Mouse (Mus musculus) midbrain, postnatal 0 days (tissue): ENCODE data around the gene Nrxn1. TPM values are rescaled to one million over a fixed set of nuclear protein-coding genes. Genes with fewer than 3 reads are reported as not detected.

Experiments
- ATAC-seq: fragments of 200-750 bp; cut with Nextera tagmentation; 2 replicates; pipeline ENCODE4 v1.8.0; 2017; ENCODE audit warnings: moderate number of reproducible peaks, mild to moderate bottlenecking, moderate TSS enrichment, moderate library complexity; ENCODE audit not compliant: low FRiP score
- DNase-seq: peaks from one replicate; pipeline ENCODE4 v3.0.0-alpha.2; 2015; ENCODE audit warnings: low spot score
- H3K27ac ChIP-seq: fragments of 300-500 bp; sonication (generic); 2 replicates; pipeline ENCODE4 v1.5.1; 2014; ENCODE audit warnings: low read depth, mild to moderate bottlenecking, low read length, mixed read lengths
- H3K27me3 ChIP-seq: fragments of 300-500 bp; sonication (generic); 2 replicates; pipeline ENCODE4 v1.6.1; 2014; ENCODE audit warnings: low read length, control low read depth, mixed read lengths; ENCODE audit not compliant: insufficient read depth
- H3K36me3 ChIP-seq: fragments of 300-500 bp; sonication (generic); 2 replicates; pipeline ENCODE4 v1.6.1; 2014; ENCODE audit warnings: low read length, control low read depth, mixed read lengths; ENCODE audit not compliant: insufficient read depth
- H3K4me1 ChIP-seq: fragments of 300-500 bp; sonication (generic); 2 replicates; pipeline ENCODE4 v1.6.1; 2014; ENCODE audit warnings: mild to moderate bottlenecking, control low read depth, antibody characterized with exemption, low read length, mixed read lengths; ENCODE audit not compliant: insufficient read depth
- H3K4me2 ChIP-seq: fragments of 300-500 bp; sonication (generic); 2 replicates; pipeline ENCODE4 v1.6.1; 2014; ENCODE audit warnings: low read depth, mild to moderate bottlenecking, low read length, mixed read lengths; ENCODE audit not compliant: poor library complexity, severe bottlenecking
- H3K4me3 ChIP-seq: fragments of 300-500 bp; sonication (generic); 2 replicates; pipeline ENCODE4 v1.5.1; 2014; ENCODE audit warnings: low read depth, mild to moderate bottlenecking, low read length, moderate library complexity
- H3K9ac ChIP-seq: fragments of 300-500 bp; sonication (generic); replicated peaks from 2 replicates; pipeline ENCODE4 v1.6.1; 2014; ENCODE audit warnings: mild to moderate bottlenecking, low read length, moderate library complexity, mixed read lengths; ENCODE audit not compliant: poor library complexity, severe bottlenecking
- H3K9me3 ChIP-seq: fragments of 300-500 bp; sonication (generic); 2 replicates; pipeline ENCODE4 v1.6.1; 2016; ENCODE audit warnings: low read length, control low read depth
- CTCF ChIP-seq: IDR thresholded peaks from 2 replicates; pipeline ENCODE4 v1.5.1; 2016; ENCODE audit warnings: antibody characterized with exemption, mild to moderate bottlenecking
- WGBS: fragments of 180-500 bp; shearing (Covaris S2); extraction: QIAGEN DNeasy Blood & Tissue Kit; methylation state at CpG from one replicate; pipeline ENCODE4 v1.1.7; 2014; 5-methylcytosine and 5-hydroxymethylcytosine counted together
- polyA plus RNA-seq: library from polyadenylated mRNA; unstranded; fragments of >200 nt; fragmentation: Nextera tagmentation; extraction: Ambion mirVana; gene quantifications from 2 replicates; pipeline ENCODE4 v1.2.1, GENCODE M21; 2015
- total RNA-seq: library from RNA; depleted of rRNA; stranded (reverse); fragments of >200 nt; gene quantifications from 2 replicates; pipeline ENCODE4 v1.2.3, GENCODE M21; 2014

Nrxn1 gene
- total and polyA plus RNA-seq, 2 experiments from 2014 or later, result 240 to 472 TPM

DNA sequence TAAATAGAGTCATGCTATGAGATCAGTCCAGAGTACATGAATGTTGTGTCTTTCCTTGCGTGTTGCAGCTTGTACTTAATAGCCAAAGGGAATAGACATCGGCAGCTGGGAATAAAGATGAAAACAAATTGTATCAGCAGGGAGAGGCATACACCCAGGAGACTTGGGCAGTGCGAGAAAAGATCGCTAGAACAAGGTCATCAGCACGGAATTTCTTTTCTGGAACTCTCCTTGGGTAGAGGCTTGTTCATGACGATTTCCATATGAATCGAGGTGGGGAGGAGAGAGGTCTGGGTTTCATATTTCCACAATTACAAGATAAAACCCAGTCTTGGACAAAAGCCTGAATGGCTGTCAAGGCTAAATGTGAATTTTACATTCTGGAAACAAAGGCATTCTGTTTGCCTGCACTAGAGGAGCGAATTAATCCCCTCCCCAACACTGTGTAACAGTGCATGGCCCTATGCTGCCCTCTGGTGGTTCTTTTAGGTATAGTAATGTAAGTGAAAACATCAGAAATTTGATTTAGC, 508.1 kb downstream of the Nrxn1 start:
- Histone ChIP-seq H3K27ac (peak overlapping the region; percentile 73), H3K4me2 (peak overlapping the region; percentile 9), H3K36me3 (peaks cover 9% of the 10 kb centered on the region), H3K9ac (no peak overlapping the region), H3K9me3 (no peaks in the 10 kb centered on the region), H3K4me3 (no peak overlapping the region), H3K4me1 (no peaks in the 10 kb centered on the region), H3K27me3 (no peaks in the 10 kb centered on the region)
- TF ChIP-seq CTCF, result peak; percentile 99
- 9% methylated on average over 8 of the region's 8 CpGs for WGBS
- ATAC-seq (peak; percentile 88), DNase-seq (peak; percentile 93)

DNA sequence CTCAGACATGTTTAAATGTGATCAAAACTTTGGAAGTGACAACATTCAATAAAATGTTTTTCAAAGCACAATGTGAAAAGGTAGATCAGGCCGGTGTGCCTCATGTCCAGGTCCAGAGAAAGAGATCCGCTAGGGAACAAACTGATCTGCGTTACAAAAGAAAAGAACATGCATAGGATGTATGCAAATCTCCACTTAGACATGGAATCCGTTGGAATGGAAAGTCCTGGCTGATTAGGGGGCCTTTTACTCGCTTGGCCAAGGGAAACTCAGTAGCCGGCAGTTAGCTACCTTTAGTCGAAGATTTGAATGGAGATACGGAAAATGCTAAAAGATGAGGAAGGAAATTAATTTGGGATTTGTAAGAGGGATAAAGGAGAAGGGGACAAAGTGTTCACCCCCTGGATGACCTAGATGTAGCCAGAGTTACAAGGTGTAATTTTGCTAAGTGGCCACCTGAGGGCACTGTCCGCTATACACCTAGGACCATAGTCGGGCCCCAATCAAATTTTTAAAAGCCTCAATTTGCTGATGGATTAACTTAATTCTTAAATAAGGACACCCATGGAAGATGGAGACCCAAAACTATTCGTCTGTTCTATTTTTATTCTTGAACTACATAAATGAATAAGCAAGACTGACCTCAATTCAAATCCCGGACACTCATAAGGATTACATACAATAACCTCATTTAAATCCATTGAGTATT, 508.9 kb downstream of the Nrxn1 start:
- DNase-seq (peak; percentile 72), ATAC-seq (peak; percentile 45; the same call in 1 of the 2 replicates)
- Histone ChIP-seq H3K27me3 (no peaks in the 10 kb centered on the region), H3K36me3 (peaks cover 5% of the 10 kb centered on the region), H3K9ac (no peak overlapping the region), H3K4me3 (no peak overlapping the region), H3K27ac (peak overlapping the region; percentile 73; the same call in 1 of the 2 replicates), H3K4me1 (no peaks in the 10 kb centered on the region), H3K9me3 (no peaks in the 10 kb centered on the region), H3K4me2 (no peak overlapping the region)
- TF ChIP-seq CTCF, result peak; percentile 75
- 39% methylated on average over 12 of the region's 12 CpGs for WGBS

DNA sequence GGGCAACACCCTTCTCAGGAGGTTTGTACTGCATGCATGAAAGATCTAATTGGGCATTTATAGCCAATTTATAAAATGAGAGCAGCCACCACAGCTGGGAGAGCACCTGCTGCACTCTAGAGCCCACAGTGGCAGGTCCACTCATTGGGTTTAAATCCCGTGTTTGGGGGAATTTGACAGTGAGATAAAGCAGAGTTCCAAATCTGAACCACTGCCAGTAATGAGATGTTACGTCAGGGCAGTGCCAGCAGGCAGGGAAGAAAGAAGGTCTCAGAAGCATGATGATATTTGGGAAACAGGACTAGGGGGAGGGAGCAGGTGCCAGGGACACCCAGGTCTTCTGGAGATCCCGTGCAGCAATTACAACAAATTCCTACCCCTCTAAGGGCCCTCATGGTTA, 509.7 kb downstream of the Nrxn1 start:
- DNase-seq (no peak), ATAC-seq (no peak)
- no peak overlapping the region for H3K9ac ChIP-seq
- WGBS, result 42% methylated on average over 3 of the region's 3 CpGs
- H3K9me3 ChIP-seq, result no peaks in the 10 kb centered on the region
- no peaks in the 10 kb centered on the region; the same call in 1 of the 2 replicates for H3K36me3 ChIP-seq
- no peak overlapping the region for H3K4me2 ChIP-seq
- H3K27ac ChIP-seq, result no peak overlapping the region
- no peaks in the 10 kb centered on the region for H3K4me1 ChIP-seq
- no peak for TF ChIP-seq CTCF
- H3K27me3 ChIP-seq, result no peaks in the 10 kb centered on the region
- no peak overlapping the region for H3K4me3 ChIP-seq

DNA sequence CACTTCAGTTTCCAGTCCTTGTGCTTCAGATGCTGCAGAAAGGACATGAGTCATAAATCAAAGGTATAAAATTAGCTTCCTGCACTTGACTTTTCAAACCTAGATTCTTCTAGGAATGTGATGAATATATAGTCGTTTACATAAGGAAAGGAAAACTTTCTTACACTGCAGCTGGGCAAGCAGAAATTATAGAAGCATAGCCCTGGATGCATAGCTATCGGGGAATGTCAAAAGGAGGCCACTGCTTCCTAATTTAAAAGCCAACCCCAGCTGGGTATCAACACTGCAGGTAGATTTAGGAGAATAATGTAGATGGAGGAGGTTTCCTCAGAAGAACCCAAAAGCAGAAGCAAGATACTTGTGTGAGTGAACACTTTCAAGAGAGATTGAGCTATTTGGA, 523.0 kb downstream of the Nrxn1 start:
- 77% methylated on average over 2 of the region's 2 CpGs for WGBS

DNA sequence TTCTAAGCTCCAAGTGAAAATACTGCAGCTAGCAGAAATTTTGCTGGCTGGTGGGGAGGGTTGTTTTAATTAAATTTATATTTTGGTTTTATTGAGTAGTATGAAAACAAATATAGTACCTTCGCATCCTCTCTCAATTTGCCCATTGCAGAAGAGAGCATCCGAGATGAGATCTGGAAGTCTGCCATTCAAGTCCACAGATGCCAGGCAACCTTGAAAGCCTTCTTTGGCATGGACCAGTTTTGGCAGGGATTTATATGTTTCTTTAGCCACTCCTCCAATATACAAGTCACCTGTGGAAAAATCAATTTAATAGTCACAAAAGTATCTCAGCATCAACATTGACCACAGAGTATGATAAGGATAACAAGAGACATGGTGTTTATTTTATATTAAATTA, 527.7 kb downstream of the Nrxn1 start:
- no peak for TF ChIP-seq CTCF
- DNase-seq (no peak), ATAC-seq (no peak)
- WGBS, result 74% methylated on average over 2 of the region's 2 CpGs
- Histone ChIP-seq H3K4me2 (no peak overlapping the region), H3K4me1 (no peaks in the 10 kb centered on the region), H3K9me3 (no peaks in the 10 kb centered on the region), H3K9ac (no peak overlapping the region), H3K27ac (no peak overlapping the region), H3K4me3 (no peak overlapping the region), H3K27me3 (no peaks in the 10 kb centered on the region), H3K36me3 (no peaks in the 10 kb centered on the region)

More for the DNA sequence above, 523.0 kb downstream of the Nrxn1 start:
- no peaks in the 10 kb centered on the region for H3K4me1 ChIP-seq
- ATAC-seq (no peak), DNase-seq (no peak)
- no peaks in the 10 kb centered on the region for H3K27me3 ChIP-seq
- no peaks in the 10 kb centered on the region for H3K36me3 ChIP-seq
- H3K4me2 ChIP-seq, result no peak overlapping the region
- no peaks in the 10 kb centered on the region for H3K9me3 ChIP-seq
- H3K9ac ChIP-seq, result no peak overlapping the region
- no peak overlapping the region for H3K4me3 ChIP-seq
- TF ChIP-seq CTCF, result no peak
- no peak overlapping the region for H3K27ac ChIP-seq

DNA sequence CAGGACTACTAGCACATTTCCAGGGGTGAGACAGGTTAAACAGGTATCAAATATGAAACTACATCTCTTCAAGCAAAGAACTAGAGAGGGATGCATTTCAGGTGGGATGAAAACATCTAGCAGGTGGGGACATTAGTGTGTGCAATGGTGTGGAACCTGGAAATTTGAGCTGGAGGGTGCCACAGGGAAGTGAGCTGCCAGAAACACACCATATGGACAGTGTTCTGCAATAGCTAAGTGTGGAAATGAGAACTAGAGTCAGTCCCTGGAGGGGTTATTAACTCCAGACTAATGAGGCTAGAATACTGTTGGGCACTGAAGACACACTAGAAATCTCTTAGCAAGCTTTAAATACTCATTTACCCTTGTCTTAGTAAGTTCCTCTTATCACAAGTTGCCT, 536.5 kb downstream of the Nrxn1 start:
- no peaks in the 10 kb centered on the region for H3K27me3 ChIP-seq
- no peak overlapping the region for H3K27ac ChIP-seq
- no peaks in the 10 kb centered on the region for H3K4me1 ChIP-seq
- no peaks in the 10 kb centered on the region for H3K36me3 ChIP-seq
- H3K9me3 ChIP-seq, result no peaks in the 10 kb centered on the region
- TF ChIP-seq CTCF, result no peak
- no peak overlapping the region for H3K4me2 ChIP-seq
- ATAC-seq (no peak), DNase-seq (peak; percentile 39)
- no peak overlapping the region for H3K4me3 ChIP-seq
- H3K9ac ChIP-seq, result no peak overlapping the region
